Mouse (Mus musculus) right cerebral cortex, postnatal 14 days (tissue): ENCODE measurements around the gene Cyp26a1.

Source experiments
- DNase-seq: peaks from one replicate; pipeline ENCODE4 v3.0.0; 2022

The Cyp26a1 gene

GRCm38 (mm10) chr19:37699711-37700110 is 2.1 kb downstream of the Cyp26a1 start:
- no peak for DNase-seq

- DNase-seq, result no peak
These were observed 4.9 kb downstream of the Cyp26a1 start for GRCm38 (mm10) chr19:37702377-37703076.

GRCm38 (mm10) chr19:37703902-37704509 is 6.4 kb downstream of the Cyp26a1 start:
- DNase-seq, result peak; percentile 77

- DNase-seq, result no peak
These were observed 8.1 kb downstream of the Cyp26a1 start for GRCm38 (mm10) chr19:37705722-37706121.

- DNase-seq, result no peak
These were observed 17.1 kb downstream of the Cyp26a1 start for GRCm38 (mm10) chr19:37714681-37715080.

GRCm38 (mm10) chr19:37715980-37716379 is 18.4 kb downstream of the Cyp26a1 start:
- no peak for DNase-seq

GRCm38 (mm10) chr19:37716524-37717175 is 19.1 kb downstream of the Cyp26a1 start:
- no peak for DNase-seq

GRCm38 (mm10) chr19:37719166-37719565 is 21.6 kb downstream of the Cyp26a1 start:
- DNase-seq, result no peak

- no peak for DNase-seq
These were observed 27.0 kb downstream of the Cyp26a1 start for GRCm38 (mm10) chr19:37724591-37724990.

GRCm38 (mm10) chr19:37726585-37726984 is 29.0 kb downstream of the Cyp26a1 start:
- DNase-seq, result no peak

GRCm38 (mm10) chr19:37727366-37727765 is 29.8 kb downstream of the Cyp26a1 start:
- DNase-seq, result no peak

GRCm38 (mm10) chr19:37735426-37735825 is 37.8 kb downstream of the Cyp26a1 start:
- DNase-seq, result no peak

- no peak for DNase-seq
These were observed 41.0 kb downstream of the Cyp26a1 start for GRCm38 (mm10) chr19:37738575-37738974.

GRCm38 (mm10) chr19:37740043-37740442 is 42.4 kb downstream of the Cyp26a1 start:
- DNase-seq, result no peak
